Mouse (Mus musculus): ENCODE results near the gene Notch3. TPM values are rescaled to one million over a fixed set of nuclear protein-coding genes. Genes with fewer than 3 reads are reported as not detected.
"Not testable (repeated sequence)": the region's sequence is repeated elsewhere in the genome, so short reads cannot be mapped to it uniquely, and the experiment has no call there.

Notch3 gene
- 1 to 10 TPM; 5.2 to 8.8 TPM for total RNA-seq (2021)
- long read RNA-seq, experiment 1, full-length matches to known transcripts: 1 of 5 reads
- long read RNA-seq, experiment 1, partial matches to known transcripts: 2 of 5 reads
- long read RNA-seq, experiment 1, other reads (novel, unspliced or antisense): 2 of 5 reads
- long read RNA-seq, experiment 2, partial matches to known transcripts: 0 of 1 reads
- long read RNA-seq, experiment 2, other reads (novel, unspliced or antisense): 1 of 1 reads

- peak; percentile 24 to 48 for DNase-seq (ENCODE audit: low spot score in 2 of 2)
Observed at GRCm38 (mm10) chr17:32166687-32167086, at the start of gene Notch3. TSS of gene Notch3 (minus strand) at chr17:32166852.

- DNase-seq (ENCODE audit: low spot score in 2 of 2): not testable (repeated sequence)
Observed at GRCm38 (mm10) chr17:32215587-32215986, 48.9 kb upstream of the Notch3 start.

- not testable (repeated sequence) for DNase-seq (ENCODE audit: low spot score in 2 of 2)
Observed at GRCm38 (mm10) chr17:32211554-32211953, 44.9 kb upstream of the Notch3 start.

GRCm38 (mm10) chr17:32209752-32210151 is 43.1 kb upstream of the Notch3 start:
- peak; percentile 61 to 64 for DNase-seq (ENCODE audit: low spot score in 2 of 2)

- DNase-seq (ENCODE audit: low spot score in 2 of 2): no peak
Observed at GRCm38 (mm10) chr17:32209144-32209543, 42.5 kb upstream of the Notch3 start.

GRCm38 (mm10) chr17:32207586-32208245 is 41.1 kb upstream of the Notch3 start:
- no peak for DNase-seq (ENCODE audit: low spot score in 2 of 2)

GRCm38 (mm10) chr17:32205345-32205744 is 38.7 kb upstream of the Notch3 start:
- no peak for DNase-seq (ENCODE audit: low spot score in 2 of 2)

- DNase-seq (ENCODE audit: low spot score in 2 of 2): no peak
Observed at GRCm38 (mm10) chr17:32202972-32203371, 36.3 kb upstream of the Notch3 start.

GRCm38 (mm10) chr17:32201086-32201485 is 34.4 kb upstream of the Notch3 start:
- DNase-seq (ENCODE audit: low spot score in 2 of 2): no peak

- no peak for DNase-seq (ENCODE audit: low spot score in 2 of 2)
Observed at GRCm38 (mm10) chr17:32199796-32200195, 33.1 kb upstream of the Notch3 start.

- DNase-seq (ENCODE audit: low spot score in 2 of 2): no peak
Observed at GRCm38 (mm10) chr17:32197156-32197555, 30.5 kb upstream of the Notch3 start.

- DNase-seq (ENCODE audit: low spot score in 2 of 2): no peak
Observed at GRCm38 (mm10) chr17:32195725-32196124, 29.1 kb upstream of the Notch3 start.

GRCm38 (mm10) chr17:32193010-32193409 is 26.4 kb upstream of the Notch3 start:
- no peak for DNase-seq (ENCODE audit: low spot score in 2 of 2)

GRCm38 (mm10) chr17:32189850-32190249 is 23.2 kb upstream of the Notch3 start:
- no peak for DNase-seq (ENCODE audit: low spot score in 2 of 2)

- no peak for DNase-seq (ENCODE audit: low spot score in 2 of 2)
Observed at GRCm38 (mm10) chr17:32188863-32189636, 22.4 kb upstream of the Notch3 start, which contains the start of gene Ephx3. TSS of gene Ephx3 (minus strand) at chr17:32189549.

- no peak for DNase-seq (ENCODE audit: low spot score in 2 of 2)
Observed at GRCm38 (mm10) chr17:32183017-32183416, 16.4 kb upstream of the Notch3 start.

- DNase-seq (ENCODE audit: low spot score in 2 of 2): no peak
Observed at GRCm38 (mm10) chr17:32179621-32180491, 13.2 kb upstream of the Notch3 start.

- no peak for DNase-seq (ENCODE audit: low spot score in 2 of 2)
Observed at GRCm38 (mm10) chr17:32176919-32177318, 10.3 kb upstream of the Notch3 start.

GRCm38 (mm10) chr17:32173166-32173565 is 6.5 kb upstream of the Notch3 start:
- peak in 1 of 2 experiments; percentile 44 for DNase-seq (ENCODE audit: low spot score in 2 of 2)

- no peak for DNase-seq (ENCODE audit: low spot score in 2 of 2)
Observed at GRCm38 (mm10) chr17:32172485-32172884, 5.8 kb upstream of the Notch3 start.
